Mouse (Mus musculus): ENCODE measurements around the gene Sumo1. TPM values are rescaled to one million over a fixed set of nuclear protein-coding genes. Genes with fewer than 3 reads are reported as not detected.

Gene Sumo1
- total and polyA plus RNA-seq, 3 experiments: 122 to 505 (median 296) TPM

DNA sequence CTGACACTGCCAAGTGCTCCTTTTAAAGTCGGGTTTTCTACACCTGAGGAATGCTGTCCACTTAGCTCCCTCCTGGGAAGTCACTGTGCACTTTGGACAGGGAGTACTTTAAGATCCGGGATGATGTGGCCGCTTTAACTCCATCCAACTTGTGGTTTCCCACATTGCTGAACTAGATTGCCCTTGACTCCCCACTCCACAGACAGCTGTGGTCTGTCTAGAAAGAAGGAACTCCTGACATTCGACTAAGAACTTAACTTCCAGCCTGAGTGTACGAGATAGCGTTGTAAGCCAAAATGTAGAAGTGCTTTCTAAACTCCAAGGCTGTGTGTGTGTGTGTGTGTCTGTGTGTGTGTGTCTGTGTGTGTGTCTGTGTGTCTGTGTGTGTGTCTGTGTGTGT, 120.4 kb downstream of the Sumo1 start:
- no peak for TF ChIP-seq USF1 (IDR thresholded peaks at IDR 0.05; ENCODE audit: low read depth, low read length)
- no peak for TF ChIP-seq ZKSCAN1 (IDR thresholded peaks at IDR 0.05; ENCODE audit: borderline replicate concordance, low read depth, low read length)
- TF ChIP-seq MEF2A (IDR thresholded peaks at IDR 0.05; ENCODE audit: borderline replicate concordance, low read depth, low read length): no peak
- TF ChIP-seq CHD1 (IDR thresholded peaks at IDR 0.05; ENCODE audit: low read depth, low read length): no peak
- TF ChIP-seq ZNF384 (IDR thresholded peaks at IDR 0.05; ENCODE audit: low read depth, low read length): no peak
- TF ChIP-seq ZC3H11A (IDR thresholded peaks at IDR 0.05; ENCODE audit: low read depth, low read length): no peak
- no peak for TF ChIP-seq PAX5 (IDR thresholded peaks at IDR 0.05; ENCODE audit: low read length)
- no peak for TF ChIP-seq TBP (conservative IDR thresholded peaks at IDR 0.05; ENCODE audit: low read depth, low read length)
- no peak for TF ChIP-seq TCF12 (IDR thresholded peaks at IDR 0.05; ENCODE audit: low read depth, low read length)
- TF ChIP-seq UBTF (IDR thresholded peaks at IDR 0.05; ENCODE audit: low read depth, low read length): no peak
- no peak for TF ChIP-seq KAT2A (IDR thresholded peaks at IDR 0.05; ENCODE audit: insufficient replicate concordance, low read length)
- TF ChIP-seq SMC3 (IDR thresholded peaks at IDR 0.05; ENCODE audit: low read depth, low read length): no peak
- TF ChIP-seq ZMIZ1 (IDR thresholded peaks at IDR 0.05; ENCODE audit: low read depth, low read length): no peak
- no peak for TF ChIP-seq RCOR1 (conservative IDR thresholded peaks at IDR 0.05; ENCODE audit: low read depth, low read length)
- no peak for TF ChIP-seq MAZ (IDR thresholded peaks at IDR 0.05; ENCODE audit: low read depth, low read length)
- no peaks in the 10 kb centered on the region for H3K27me3 ChIP-seq (replicated peaks)
- no peak overlapping the region for H3K27ac ChIP-seq (ENCODE audit: insufficient read depth, low read depth)
- H3K4me3 ChIP-seq (replicated peaks in 1 of 3; ENCODE audit: low read depth in 2 of 3, low read length in 2 of 3, poor library complexity in 1 of 3): no peak overlapping the region
- H3K9me3 ChIP-seq (replicated peaks; ENCODE audit: low read length): peaks cover 2% of the 10 kb centered on the region
- no peak for DNase-seq (ENCODE audit: extremely low read depth)
- dilution Hi-C loops (cut with MboI; ENCODE audit: extremely low pct_ligation_motif_present, extremely low pct_unique_long_range_greater_than_20kb, low sequenced_read_pairs): no loop called here
- H3K4me2 ChIP-seq (ENCODE audit: insufficient read depth, low read depth, poor library complexity, severe bottlenecking): no peak overlapping the region
- in situ Hi-C loops (cut with MboI; ENCODE audit: low pct_ligation_motif_present, low pct_unique_long_range_greater_than_20kb, low sequenced_read_pairs): no loop called here
- H3K9ac ChIP-seq (ENCODE audit: insufficient read depth, low read depth): no peak overlapping the region
- H3K4me1 ChIP-seq (ENCODE audit: control insufficient read depth in 1 of 2, insufficient read depth in 2 of 2): no peaks in the 10 kb centered on the region
- no peaks in the 10 kb centered on the region for H3K79me2 ChIP-seq (replicated peaks; ENCODE audit: control insufficient read depth, extremely low read depth, insufficient read depth, poor library complexity, severe bottlenecking)
- no peaks in the 10 kb centered on the region for H3K36me3 ChIP-seq (replicated peaks in 1 of 2; ENCODE audit: control insufficient read depth in 1 of 2, insufficient read depth in 1 of 2, low read length in 1 of 2)

DNA sequence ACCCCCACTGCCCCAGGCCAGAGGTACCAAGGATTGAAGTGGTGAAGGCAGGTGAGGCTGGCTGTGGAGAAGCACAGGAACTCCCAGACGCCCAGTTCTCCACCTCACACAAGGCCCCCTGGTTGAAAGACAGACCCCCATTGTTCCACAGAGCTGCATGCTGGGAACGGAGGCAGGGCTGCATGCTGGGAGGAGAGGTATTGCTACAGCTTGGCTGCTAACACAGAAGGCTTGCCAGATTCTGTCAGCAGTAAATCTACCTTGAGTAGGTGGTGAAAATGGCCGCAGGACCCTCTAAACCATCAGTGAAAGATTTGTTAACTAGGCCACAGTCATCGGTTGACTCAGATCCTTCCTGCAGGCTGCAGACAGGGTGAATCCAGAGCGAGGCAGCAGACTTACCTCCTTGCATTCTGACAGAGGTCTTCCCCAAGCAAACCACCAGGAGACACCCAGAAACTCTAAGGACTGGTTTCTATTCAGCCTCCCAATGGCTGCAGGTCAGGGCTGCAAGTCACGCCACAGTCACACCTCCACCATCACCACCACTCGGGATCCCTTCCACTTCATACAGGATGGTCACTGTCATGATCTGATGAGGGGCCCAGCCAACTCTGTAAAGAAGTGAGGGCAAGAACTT, 121.5 kb downstream of the Sumo1 start:
- no peak overlapping the region for H3K4me2 ChIP-seq (ENCODE audit: insufficient read depth, low read depth, poor library complexity, severe bottlenecking)
- H3K4me1 ChIP-seq (ENCODE audit: control insufficient read depth in 1 of 2, insufficient read depth in 2 of 2): no peaks in the 10 kb centered on the region
- no peaks in the 10 kb centered on the region for H3K36me3 ChIP-seq (replicated peaks in 1 of 2; ENCODE audit: control insufficient read depth in 1 of 2, insufficient read depth in 1 of 2, low read length in 1 of 2)
- H3K27ac ChIP-seq (ENCODE audit: insufficient read depth, low read depth): no peak overlapping the region
- DNase-seq (ENCODE audit: extremely low read depth): no peak
- dilution Hi-C loops (cut with MboI; ENCODE audit: extremely low pct_ligation_motif_present, extremely low pct_unique_long_range_greater_than_20kb, low sequenced_read_pairs) (no loop called here), in situ Hi-C loops (cut with MboI; ENCODE audit: low pct_ligation_motif_present, low pct_unique_long_range_greater_than_20kb, low sequenced_read_pairs) (no loop called here)
- no peak overlapping the region for H3K9ac ChIP-seq (ENCODE audit: insufficient read depth, low read depth)
- TF ChIP-seq NELFE (IDR thresholded peaks at IDR 0.05; ENCODE audit: low read depth, low read length) (no peak), HCFC1 (IDR thresholded peaks at IDR 0.05; ENCODE audit: low read depth, low read length) (no peak), EP300 (IDR thresholded peaks at IDR 0.05; ENCODE audit: low read length) (no peak), ZKSCAN1 (IDR thresholded peaks at IDR 0.05; ENCODE audit: borderline replicate concordance, low read depth, low read length) (no peak), ZNF384 (IDR thresholded peaks at IDR 0.05; ENCODE audit: low read depth, low read length) (no peak), SIN3A (IDR thresholded peaks at IDR 0.05; ENCODE audit: low read length) (no peak), IRF4 (IDR thresholded peaks at IDR 0.05; ENCODE audit: low read depth, low read length) (no peak), USF1 (IDR thresholded peaks at IDR 0.05; ENCODE audit: low read depth, low read length) (no peak), TCF12 (IDR thresholded peaks at IDR 0.05; ENCODE audit: low read depth, low read length) (no peak), GABPA (IDR thresholded peaks at IDR 0.05; ENCODE audit: insufficient replicate concordance, low read depth, low read length) (no peak), POLR2A (IDR thresholded peaks at IDR 0.05; ENCODE audit: low read depth, low read length) (no peak), ELF1 (IDR thresholded peaks at IDR 0.05; ENCODE audit: low read depth, low read length) (no peak), UBTF (IDR thresholded peaks at IDR 0.05; ENCODE audit: low read depth, low read length) (no peak), MXI1 (IDR thresholded peaks at IDR 0.05; ENCODE audit: low read depth, low read length) (no peak), RCOR1 (conservative IDR thresholded peaks at IDR 0.05; ENCODE audit: low read depth, low read length) (no peak), CTCF (conservative IDR thresholded peaks at IDR 0.05 in 1 of 2, IDR thresholded peaks at IDR 0.05 in 1 of 2; ENCODE audit: low read depth in 2 of 2, low read length in 2 of 2) (no peak), RAD21 (IDR thresholded peaks at IDR 0.05; ENCODE audit: low read depth, low read length) (no peak), TBP (conservative IDR thresholded peaks at IDR 0.05; ENCODE audit: low read depth, low read length) (no peak), PAX5 (IDR thresholded peaks at IDR 0.05; ENCODE audit: low read length) (no peak)
- H3K4me3 ChIP-seq (replicated peaks in 1 of 3; ENCODE audit: low read depth in 2 of 3, low read length in 2 of 3, poor library complexity in 1 of 3): no peak overlapping the region
- no peaks in the 10 kb centered on the region for H3K27me3 ChIP-seq (replicated peaks)
- H3K9me3 ChIP-seq (replicated peaks; ENCODE audit: low read length): peaks cover 2% of the 10 kb centered on the region
- no peaks in the 10 kb centered on the region for H3K79me2 ChIP-seq (replicated peaks; ENCODE audit: control insufficient read depth, extremely low read depth, insufficient read depth, poor library complexity, severe bottlenecking)
